Mouse (Mus musculus): ENCODE measurements around the gene Slc12a7.

DNA sequence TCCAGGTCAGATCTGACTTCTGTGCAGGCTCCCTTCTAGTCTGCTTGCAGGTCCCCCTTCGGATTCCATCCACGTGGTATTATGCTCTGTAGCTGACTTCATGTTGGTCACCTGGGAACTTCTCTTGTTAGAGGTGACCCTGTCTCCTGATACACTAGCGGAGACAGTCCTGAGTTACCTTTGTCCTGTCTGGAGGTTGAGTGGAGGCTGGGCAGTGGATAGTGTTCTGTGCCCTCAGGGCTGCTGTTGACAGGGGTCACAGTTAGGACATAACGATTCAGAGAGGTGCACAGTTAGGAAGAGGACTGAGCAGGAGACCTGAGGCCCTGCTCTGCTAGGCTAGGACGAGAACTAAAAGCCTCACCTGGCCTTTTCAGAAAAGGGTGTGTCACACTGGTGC is 34.9 kb downstream of the Slc12a7 start:
- TF ChIP-seq CTCF (IDR thresholded peaks at IDR 0.05; ENCODE audit: control insufficient read depth, insufficient read depth, low read length) = no peak
- no peak for TF ChIP-seq POLR2A (IDR thresholded peaks at IDR 0.05; ENCODE audit: borderline replicate concordance, control insufficient read depth, low read depth, low read length)

Measured in bone marrow, adult 2 months (tissue).